Mouse (Mus musculus) kidney, postnatal 14 days (tissue): ENCODE measurements at regions not wholly inside any gene's neighbourhood (a gene's known extent, or its start where the extent isn't known, plus 50 kb on each side); places are given as distances from the start of the nearest gene placed in this dataset.
A peak's percentile ranks its signal among the peaks of the same experiment; 100 is the strongest.

Experiments
- DNase-seq: peaks from one replicate; pipeline ENCODE4 v3.0.0; 2022; ENCODE audit warnings: mixed read lengths

DNA sequence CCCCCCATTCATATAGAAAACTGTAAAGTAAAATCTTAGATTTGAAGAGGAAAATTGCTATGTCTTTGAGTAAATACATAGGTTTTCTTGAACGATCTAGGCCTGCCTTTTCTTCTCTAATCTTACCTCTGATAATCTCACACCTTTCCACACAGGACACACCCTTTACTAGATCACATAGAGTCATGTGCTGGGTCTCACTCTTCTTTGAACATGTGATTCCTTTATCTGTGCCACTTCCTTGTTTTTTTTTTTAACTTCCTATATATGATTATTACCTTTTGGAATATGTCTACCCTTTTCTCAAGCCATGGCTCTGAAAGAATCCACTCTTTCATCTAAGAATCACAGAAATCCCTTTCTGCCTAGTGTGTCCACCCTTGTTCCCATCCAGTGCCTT, 136.2 kb downstream of the Klf5 start:
- DNase-seq: no peak

DNA sequence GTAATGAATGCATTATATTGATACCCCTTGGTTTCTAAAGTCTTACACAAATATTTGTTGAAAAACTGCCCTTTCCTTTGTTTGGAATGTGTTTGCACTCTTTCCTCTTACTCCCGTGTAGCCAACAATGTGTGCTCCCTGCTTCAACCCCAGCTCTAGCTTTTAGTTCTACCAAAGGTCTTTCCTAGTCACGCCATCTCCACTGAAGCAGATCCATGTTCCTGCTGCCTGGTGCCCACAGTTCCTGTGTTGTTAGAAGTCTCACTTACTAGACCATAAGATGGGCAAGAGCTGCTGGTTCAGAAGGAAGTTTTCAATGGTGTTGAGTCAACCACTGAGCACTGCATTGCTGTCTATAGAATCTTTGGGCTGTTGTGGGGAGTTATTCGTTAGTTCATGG, 137.0 kb downstream of the Klf5 start:
- peak; percentile 22 for DNase-seq

DNA sequence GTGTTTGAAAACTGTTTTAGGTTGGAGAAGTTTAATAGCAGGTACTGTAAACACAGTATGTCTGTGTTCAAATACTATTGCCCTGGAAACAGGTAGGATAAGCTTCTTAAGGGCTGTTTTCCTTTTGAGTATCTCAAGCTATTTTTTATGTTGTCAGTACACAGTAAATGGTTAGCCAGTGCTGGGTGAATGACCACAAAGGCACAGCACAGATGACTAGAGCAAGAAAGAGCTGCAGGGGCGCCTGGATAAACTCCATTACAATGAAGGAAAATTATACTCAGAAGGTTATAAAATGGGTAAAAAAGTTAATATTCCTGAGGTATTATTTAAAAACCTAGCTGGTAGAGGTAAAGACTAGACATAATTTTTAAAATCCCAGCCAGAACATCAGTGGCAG, 137.6 kb downstream of the Klf5 start:
- DNase-seq: peak; percentile 10

DNA sequence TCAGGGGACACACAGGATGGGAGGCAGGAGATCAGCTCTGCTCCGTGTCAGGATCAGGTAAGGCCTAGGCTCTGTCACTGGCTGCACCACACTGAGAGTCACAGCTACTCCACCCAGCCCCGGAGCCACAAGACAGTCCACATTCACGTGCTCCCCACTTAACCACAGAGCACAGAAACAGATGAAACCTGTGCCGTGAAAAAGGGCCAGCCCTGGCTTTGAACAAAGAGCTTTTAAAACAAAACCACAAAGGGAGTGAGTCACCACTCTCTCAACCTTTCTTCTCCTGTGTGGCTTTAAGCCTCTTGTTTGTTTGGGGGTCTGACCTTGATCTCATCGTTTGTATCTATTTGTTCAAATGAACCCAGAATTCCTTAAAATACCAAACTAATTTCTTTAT, 150.6 kb downstream of the Klf5 start:
- DNase-seq: no peak

DNA sequence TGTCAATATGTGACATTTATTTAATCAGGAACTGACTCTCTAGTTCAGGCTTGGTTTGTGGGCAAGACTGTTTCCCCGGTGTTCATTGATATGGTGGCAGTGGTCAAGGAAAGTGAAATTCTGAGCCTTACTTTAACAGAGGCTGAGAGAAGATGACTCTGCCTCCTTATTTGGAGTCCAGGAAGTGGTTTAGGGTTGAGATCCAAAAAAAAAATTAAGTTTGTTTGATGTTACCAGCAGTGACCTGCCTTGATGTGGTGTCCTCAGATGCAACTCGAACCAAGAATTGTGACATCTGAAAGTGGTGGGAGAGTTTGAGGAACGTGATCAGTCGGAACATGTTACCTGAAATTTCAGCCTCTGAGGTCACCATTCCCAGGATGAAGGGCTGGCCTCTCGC, 151.4 kb downstream of the Klf5 start:
- no peak for DNase-seq

DNA sequence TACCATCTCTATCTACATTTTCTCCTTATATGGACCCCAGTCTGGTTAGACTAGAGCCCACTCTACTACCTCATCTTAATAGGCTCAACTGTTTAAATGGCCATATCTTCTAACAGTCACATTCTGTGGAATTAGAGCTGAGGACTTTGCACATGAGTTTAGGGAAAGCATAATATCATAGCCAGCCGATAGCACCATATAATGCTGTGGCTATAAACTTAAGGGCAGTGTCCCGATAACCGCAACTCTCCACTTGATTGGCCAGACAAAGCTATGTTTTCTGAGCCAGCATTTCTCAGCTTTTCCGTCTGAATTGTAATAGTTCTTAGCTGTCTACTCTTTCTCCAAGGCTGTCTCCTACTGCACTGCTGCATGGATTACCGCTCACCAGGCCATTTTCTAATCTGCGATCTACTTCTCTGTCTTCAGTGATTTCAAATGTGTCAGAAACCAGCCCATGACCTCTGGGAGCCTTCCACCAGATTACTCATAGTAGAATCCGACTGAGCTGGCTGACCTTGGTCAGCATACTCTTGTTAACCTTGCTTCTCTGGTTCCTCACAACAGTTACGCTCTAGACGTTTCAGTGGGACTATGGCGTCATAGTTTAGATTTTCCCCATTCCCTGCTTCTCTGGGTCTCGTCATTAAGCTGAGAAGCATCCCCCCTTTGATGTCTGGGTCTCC, 152.8 kb downstream of the Klf5 start:
- DNase-seq: no peak

DNA sequence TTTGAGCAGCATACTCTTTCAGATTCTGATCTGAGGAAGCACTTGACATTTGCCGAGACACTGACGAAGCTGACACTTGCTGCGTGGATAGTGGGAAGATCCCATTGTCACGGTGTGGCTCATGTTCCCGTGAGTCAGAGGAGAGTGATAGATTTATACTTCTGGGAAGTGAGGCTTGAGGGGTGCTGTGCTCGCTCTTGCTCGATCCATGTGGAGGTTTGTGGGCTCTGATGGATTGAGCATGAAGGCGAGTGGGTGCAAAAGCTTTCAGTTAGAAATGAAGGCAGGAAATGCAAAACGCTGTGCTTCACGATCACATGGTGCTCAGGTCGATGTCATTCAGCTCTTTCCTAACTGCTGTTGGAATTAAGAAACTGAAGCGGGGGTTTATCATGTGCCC, 155.4 kb downstream of the Klf5 start:
- DNase-seq: no peak

DNA sequence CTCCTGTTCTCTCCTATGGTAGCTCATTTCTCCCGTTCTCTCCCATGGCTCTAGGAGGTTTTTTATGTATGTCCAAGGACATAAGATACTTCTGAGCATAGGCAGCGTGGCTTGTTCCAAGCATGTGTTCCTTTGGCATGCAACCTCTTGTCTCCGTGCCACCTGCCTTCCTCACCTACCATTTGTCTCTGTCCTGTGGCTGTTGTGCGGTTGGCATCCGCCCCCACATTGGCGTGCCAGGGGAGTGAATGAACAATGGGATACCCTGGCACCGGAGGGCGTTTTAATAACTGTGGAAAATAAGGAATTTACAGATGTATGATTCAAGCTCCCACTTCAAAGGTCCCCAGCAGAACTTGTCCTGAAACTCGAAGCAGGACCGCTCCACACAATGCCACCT, 158.1 kb downstream of the Klf5 start:
- no peak for DNase-seq

DNA sequence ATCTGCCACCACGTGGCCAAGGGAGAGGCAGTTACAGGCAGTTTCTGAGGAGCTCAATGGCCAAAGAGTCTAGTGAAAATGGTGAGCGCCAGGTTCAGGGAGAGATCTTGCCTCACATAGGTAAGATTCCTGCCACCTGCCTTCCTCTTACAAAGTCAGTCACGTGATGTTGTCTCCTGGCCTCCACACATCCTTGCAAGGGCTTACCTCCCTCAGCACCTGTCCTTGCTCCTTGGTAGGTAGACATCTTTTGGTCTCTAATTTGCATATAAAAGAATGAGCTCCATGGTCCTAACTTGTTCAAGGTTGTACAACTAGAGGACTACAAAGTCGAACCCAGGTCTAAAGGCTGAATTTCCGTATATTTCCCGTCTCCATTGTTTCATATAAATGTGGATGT, 159.1 kb downstream of the Klf5 start:
- DNase-seq: no peak

DNA sequence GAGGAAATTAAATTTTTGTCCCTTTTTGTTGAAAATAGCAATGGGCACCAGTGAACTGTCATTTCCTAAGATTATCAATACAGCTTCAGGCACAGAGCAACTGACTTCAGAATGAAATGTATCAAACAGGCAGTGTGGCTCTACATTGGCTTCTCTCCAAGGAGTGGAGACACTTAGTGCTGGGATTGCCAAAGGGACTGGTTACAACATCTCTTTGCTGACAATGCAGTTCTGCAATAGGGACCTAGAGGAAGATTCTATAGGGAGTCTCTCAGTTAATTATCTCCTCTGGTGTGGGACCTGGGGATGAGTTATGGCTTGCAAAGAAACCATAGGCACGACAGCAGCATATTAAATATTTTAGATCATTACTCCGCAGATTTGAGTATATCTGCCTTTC, 173.6 kb downstream of the Klf5 start:
- DNase-seq: no peak

DNA sequence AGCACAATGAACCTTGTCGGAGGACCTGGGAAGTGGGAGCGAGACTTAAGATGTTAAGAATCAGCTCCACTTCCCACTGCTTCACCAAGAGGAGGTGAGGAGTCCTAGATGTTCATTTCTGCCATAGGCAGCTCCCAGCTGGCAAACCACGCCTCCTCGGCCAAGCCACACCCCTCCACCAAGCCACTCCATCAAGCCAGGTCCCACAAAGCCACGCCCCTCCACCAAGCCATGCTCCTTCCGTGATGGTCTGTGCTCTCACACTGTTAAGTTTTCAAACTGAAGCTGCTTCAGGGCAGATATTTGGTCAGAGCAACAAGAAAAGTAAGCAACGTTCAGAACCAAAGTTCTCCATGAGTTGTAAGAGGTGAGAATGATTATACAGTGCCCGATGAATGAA, 176.8 kb downstream of the Klf5 start:
- no peak for DNase-seq

DNA sequence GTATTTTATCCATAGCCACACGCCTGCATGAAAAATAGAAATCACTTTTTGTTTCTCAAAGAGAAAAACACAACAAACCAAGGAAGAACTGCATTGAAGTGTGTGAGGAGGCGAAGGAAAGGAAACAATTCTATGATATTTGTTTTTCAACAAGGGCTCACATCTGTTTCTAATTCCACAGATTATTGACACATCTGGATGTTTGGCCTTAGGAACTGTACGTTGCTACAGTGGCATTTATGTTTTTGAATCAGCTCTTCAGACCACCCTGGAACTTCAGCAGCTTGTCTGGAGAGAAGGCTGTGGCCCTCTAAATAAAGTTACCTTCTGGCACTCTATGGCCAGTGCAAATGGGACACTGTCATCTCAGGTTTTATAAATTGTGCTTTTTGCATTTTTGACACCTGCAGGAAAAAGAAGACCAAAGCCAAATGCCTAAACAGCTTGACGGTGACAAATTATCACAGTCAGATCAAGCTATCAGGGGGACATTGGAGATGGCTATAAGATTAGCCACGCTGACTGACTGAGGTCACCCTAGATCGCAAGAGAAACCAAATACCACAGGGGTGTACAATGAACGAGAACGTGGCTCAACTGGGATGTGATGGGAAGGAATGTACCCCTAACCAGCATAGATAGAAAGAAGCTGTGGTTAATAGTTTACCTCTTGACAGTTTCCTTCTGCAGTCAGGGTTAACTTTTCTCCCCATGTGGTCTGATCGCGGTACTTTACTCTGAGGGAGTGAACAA, 182.0 kb downstream of the Klf5 start:
- DNase-seq: no peak

DNA sequence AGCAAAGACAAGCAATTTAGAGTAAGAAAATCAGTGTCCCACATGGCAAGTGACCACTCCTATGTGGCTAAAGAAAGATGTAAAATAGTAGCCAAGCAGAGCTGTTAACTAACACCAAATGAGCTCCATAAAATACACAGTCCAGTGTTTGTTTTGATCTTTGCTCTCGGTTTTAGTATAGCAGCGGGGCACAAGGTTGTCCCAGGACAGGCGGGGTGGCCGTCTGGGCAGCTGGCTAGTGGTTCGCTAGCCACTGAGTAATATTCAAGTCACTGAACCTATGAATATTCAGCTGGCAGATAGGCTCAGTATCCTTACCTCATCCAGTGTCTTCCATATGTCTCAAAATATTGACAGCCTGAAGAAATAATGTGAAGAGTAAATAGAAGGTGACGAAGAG, 189.5 kb downstream of the Klf5 start:
- peak; percentile 15 for DNase-seq

DNA sequence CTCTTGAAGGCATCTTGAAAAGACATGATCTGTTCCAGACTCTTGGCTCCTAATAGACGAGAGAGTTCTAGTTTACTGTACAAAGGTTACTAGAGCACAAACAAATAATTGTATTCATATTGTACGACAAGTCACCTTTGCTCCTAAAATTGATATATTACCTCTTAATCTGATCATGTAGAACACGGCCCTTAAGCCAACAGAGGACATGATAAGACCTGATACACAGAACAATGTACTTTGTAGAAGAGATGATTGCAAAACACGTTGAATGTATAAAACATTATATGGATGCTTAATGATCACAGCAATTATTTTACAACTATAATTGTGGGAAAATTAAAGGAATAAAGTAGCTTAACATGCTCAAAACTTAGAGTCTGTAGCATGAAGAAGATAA, 194.7 kb downstream of the Klf5 start:
- no peak for DNase-seq

DNA sequence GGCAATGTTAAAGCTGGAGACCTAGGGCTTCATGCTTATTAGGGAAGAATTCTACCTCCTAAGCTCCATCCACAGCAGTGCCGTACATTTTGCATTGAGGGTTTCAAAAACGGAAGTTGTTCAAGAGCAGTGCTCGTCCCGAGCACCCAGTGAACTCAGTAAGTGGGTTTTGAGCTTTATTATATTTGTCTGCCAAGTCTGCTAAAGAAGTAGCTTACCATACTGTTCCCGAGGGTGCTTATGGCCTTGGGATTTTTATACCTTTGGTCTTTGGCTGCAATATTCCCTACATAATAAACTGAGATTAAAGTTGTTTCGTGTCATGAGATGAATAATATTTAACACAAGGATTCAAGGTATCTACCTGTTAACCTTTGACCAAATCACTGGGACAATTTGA, 195.2 kb downstream of the Klf5 start:
- DNase-seq: no peak

DNA sequence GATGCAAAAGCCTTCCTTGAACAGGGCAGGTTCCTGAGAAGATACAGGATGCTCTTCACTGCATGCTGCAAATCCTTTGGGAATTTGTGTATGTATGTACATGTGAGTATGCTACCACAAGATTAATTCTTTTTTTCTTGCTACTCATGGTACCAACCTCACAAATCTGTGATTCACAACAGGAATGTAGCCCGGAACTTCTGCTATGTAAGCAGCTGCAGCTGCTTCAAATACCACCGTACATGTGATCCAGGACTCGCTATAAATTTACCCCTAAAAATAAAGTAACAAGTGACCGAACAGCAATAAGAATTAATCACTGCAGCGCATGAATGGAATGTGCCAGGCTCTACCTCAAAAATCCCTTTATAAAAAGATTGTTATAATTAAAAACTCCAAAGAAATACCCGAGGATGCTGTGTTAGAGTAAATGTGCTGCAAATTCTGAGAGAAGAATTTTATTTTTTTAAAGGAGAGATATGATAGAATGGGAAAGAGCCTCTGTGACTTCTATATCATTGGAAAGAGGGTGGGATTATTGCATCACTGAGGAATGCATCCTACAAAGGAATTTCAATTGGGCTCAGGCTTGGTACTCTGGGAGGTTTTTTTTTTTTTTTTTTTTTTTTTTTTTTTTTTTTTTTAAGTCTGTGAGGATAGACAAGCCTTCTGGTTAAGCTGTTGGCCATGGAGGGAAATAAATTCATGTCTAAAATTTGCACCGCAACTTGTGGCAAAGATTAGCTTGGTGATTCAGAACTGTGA, 201.2 kb downstream of the Klf5 start:
- no peak for DNase-seq

DNA sequence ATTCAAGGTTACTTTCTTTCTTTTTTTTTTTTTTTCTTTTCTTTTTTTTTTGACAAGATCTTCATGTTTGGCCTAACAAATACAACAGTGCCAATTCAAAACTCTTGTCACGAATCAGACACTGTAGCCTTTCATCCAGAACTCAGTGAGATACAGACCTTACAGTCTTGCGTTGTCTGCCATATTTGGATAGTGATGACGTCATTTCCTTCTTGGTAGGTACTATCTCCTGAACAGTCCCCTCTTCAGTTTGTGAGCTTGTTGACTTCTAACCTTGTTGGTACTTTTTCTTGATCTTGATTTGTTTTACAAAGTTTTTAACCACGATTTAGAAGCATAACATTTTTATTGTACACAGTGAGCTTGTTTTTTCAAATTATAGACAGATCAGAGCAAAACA, 206.4 kb downstream of the Klf5 start:
- DNase-seq: no peak

DNA sequence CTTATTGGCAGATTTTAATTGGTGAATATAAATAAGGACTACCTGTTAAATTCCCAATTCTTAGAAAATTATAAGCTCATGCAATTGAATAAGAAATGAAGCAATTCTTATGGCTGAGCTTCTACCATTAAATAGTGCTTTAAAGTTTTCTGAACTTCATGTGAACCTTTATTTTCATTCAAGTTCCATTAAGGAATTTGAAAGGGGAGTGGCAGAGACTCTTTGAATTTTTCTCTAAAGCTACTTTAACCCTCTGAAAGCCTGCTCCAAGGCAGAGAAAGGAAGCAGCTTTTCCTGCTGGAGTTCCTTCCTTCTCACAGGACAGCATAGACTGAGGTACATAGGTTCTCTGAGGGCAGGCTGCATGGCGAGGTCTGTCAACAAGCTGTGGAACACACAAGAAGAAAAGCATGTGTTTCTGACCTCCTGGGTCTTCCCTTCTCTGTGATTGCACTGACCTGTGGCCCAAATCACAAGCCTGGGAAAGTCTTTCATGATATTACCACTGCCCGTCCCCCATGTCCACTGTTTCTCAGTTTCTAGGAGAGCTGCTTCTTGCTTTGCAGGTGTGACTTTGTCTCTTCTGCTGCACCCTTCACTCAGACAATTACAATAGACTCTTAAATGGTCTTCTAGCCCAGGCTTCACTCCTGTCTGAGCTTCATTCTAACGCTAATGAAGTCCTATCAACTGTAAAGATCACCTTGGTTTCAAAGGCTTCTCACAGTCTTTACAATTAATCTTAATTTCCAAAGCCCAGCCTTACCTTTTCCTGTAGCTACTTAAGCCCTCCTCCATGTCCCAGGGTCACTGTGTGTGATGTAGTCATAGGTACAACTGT, 211.4 kb downstream of the Klf5 start:
- DNase-seq: no peak

DNA sequence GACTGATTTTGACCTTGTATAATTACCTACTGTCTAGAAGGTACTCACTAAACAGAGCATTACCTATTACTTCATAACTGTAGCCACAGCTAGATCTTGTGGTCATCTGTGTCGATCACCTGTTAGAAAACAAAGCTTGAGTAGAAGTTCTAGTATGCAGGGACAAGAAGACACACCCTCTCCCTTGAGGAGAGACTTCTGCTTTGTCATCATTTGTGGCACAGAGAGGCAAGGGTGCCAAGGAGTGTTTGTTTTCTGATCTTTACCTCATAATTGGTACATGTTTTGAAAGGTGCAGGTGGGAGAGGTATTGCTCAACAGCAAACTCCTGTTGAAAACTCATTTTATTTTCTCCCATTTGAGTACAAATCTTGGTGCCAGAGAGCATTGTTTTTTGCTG, 217.0 kb downstream of the Klf5 start:
- no peak for DNase-seq

DNA sequence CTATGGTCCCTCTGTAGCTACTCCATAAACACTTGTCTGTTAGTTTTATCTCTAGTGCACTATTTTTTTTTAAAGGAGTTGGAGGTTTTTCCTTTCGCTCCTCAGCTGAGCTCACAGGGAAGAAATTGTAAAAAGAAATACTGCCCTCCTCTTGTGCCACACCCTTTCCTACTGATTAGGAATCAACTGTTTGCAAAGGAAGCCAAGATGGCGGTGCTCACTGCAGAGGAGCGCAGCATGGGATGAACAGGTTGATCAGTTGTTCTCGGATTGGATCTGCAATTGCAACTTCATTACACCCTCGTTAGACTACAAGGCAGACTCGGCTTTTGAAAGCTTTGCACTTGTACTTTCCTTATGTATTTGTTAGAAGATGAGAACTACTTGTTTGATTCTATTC, 218.2 kb downstream of the Klf5 start:
- DNase-seq: no peak

DNA sequence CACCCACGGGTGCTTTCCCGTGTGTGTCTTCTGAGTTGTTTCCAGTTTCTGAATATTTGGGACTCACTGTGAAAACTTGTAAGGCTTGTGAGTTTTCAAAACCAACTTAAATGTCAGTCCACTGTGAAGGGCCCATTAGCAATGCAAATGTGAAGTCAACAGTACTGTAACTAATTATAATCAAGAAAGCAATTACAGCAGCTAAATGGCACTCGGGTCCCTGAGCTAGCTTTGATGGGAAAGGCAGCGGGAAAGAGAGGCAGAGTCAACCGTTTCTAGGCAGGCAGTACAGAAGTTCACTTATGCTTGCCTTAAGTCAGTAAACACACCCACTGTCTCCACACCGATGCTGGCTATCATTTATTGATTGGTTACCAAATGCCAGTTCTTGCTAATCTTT, 221.9 kb downstream of the Klf5 start:
- no peak for DNase-seq

DNA sequence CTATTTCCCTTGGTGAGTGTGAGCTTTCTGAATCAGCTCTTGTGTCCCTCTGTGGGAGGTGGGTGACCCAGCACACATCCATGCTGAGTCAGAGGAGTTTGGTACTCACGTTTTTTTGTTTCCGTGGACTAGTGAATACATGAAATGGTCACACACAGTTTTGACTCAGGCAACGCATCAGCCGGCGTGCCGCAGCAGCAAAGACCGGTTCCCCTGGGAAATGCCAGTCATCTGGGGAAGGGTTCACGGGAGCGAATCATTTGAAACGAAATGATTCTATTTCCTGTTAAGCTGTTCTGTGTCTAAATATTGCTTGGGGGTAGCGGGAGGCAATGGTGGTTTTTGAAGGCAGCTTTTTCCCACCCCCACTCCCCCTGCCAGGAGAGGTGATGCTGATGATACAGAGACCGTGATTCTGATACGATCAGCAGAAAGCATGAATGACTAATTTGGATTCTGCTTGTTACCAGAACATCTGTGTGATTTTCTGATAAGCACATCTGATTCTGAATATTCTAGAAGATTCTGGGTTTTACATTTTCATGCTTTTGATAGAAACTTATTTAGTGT, 223.5 kb downstream of the Klf5 start:
- DNase-seq: no peak

DNA sequence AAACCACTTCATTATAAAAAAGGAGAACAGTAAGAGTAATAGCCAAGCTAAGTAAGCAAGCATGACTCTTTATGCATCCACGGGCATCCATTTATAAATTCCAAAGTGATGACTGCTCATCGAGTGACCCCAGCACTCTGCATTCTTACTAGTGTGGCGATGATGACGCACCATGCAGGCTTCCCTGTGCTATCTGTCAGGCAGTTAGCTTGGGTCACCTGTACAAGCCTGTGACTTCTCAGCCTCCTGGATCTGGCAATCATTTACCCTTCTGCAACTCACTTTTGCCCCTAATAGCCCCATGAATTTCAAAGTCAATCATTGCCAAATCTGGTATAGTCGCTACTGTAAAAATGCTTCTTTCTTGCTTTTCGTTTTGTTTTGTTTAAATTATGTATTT, 237.3 kb downstream of the Klf5 start:
- peak; percentile 58 for DNase-seq
